Mouse (Mus musculus) midbrain, embryonic 16.5 days (tissue): ENCODE results near the gene Szrd1. TPM values are rescaled to one million over a fixed set of nuclear protein-coding genes. Genes with fewer than 3 reads are reported as not detected.
A peak's percentile ranks its signal among the peaks of the same experiment; 100 is the strongest.

Experiments
- ATAC-seq: fragments of 200-750 bp; cut with Nextera tagmentation; 2 replicates; pipeline ENCODE4 v1.8.0; 2017; ENCODE audit warnings: moderate TSS enrichment
- H3K27ac ChIP-seq: fragments of 300-500 bp; sonication (generic); 2 replicates; pipeline ENCODE4 v1.5.1; 2014; ENCODE audit warnings: mild to moderate bottlenecking, low read length, mixed read lengths
- H3K27me3 ChIP-seq: fragments of 300-500 bp; sonication (generic); 2 replicates; pipeline ENCODE4 v1.6.1; 2014; ENCODE audit warnings: low read depth, low read length, mixed read lengths; ENCODE audit not compliant: control insufficient read depth, insufficient read depth
- H3K36me3 ChIP-seq: fragments of 300-500 bp; sonication (generic); 2 replicates; pipeline ENCODE4 v1.6.1; 2014; ENCODE audit warnings: mild to moderate bottlenecking, low read length, moderate library complexity, mixed read lengths; ENCODE audit not compliant: control insufficient read depth, insufficient read depth
- H3K4me1 ChIP-seq: fragments of 300-500 bp; sonication (generic); 2 replicates; pipeline ENCODE4 v1.6.1; 2014; ENCODE audit warnings: mild to moderate bottlenecking, low read length, mixed read lengths; ENCODE audit not compliant: control insufficient read depth, insufficient read depth
- H3K4me2 ChIP-seq: fragments of 300-500 bp; sonication (generic); 2 replicates; pipeline ENCODE4 v1.6.1; 2014; ENCODE audit warnings: mild to moderate bottlenecking, low read length, mixed read lengths
- H3K4me3 ChIP-seq: fragments of 300-500 bp; sonication (generic); 2 replicates; pipeline ENCODE4 v1.5.1; 2014; ENCODE audit warnings: low read depth, mild to moderate bottlenecking, low read length, moderate library complexity, mixed read lengths
- H3K9ac ChIP-seq: fragments of 300-500 bp; sonication (generic); 2 replicates; pipeline ENCODE4 v1.6.1; 2014; ENCODE audit warnings: low read depth, low read length, mixed read lengths
- H3K9me3 ChIP-seq: fragments of 300-500 bp; sonication (generic); replicated peaks from 2 replicates; pipeline ENCODE4 v1.6.1; 2014; ENCODE audit warnings: mild to moderate bottlenecking, low read length, mixed read lengths; ENCODE audit not compliant: control insufficient read depth, poor library complexity, severe bottlenecking
- WGBS: fragments of 180-500 bp; shearing (Covaris S2); extraction: QIAGEN DNeasy Blood & Tissue Kit; methylation state at CpG from one replicate; pipeline ENCODE4 v1.1.7; 2014; 5-methylcytosine and 5-hydroxymethylcytosine counted together
- polyA plus RNA-seq: library from polyadenylated mRNA; unstranded; fragments of >200 nt; fragmentation: Nextera tagmentation; extraction: Ambion mirVana; gene quantifications from 2 replicates; pipeline ENCODE4 v1.2.1, GENCODE M21; 2015

The Szrd1 gene
- 24.5 and 25.1 TPM in 2 replicates for polyA plus RNA-seq

DNA sequence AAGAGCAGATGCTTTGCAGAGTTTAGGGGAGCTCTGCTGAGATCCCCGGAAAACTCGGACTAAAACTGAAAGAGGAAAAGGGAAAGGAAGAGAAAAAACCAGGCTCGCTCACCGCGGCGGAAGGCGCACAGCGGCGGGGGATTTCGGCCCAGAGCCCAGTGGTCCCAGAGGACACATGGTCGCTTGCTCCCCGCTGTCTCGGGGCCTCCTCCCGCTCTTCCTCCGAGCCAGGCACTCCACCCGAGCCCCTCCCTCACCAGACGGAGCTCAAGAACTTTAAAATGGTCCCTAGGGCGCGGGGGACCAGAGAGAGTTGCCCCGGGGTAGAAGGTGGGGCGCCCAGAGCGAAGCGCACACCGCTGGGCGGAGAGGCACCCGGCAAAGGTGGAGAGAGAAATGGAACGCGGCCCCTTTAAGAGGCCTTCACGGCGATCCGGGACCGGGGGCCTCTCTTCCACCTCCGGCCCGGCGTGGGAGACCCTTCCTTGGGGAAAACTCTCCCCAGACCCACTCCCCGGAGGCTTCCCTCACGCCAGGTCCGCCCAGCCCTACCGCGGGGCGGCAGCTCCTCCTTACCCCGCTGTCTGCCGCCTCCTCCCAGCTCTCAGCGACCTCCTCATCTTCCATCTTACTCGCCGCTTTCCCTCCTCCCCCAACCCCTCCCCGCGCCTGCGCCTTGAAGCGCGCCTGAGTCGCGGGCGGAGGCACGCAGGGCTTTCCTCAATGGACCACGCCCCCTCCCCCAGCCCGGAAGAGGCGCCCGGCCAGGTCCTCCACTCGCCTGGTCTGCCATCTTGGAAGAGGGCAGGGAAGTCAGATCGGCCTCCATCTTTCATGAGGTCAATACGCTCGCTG, at the start of gene Szrd1:
Gene Szrd1, minus strand, starts transcription at position 660 of the 855 bp plus-strand sequence.
- Histone ChIP-seq H3K4me1 (peaks cover 35% of the 10 kb centered on the region), H3K4me2 (peak within 1 kb of the TSS; percentile 91), H3K9me3 (no peaks in the 10 kb centered on the region), H3K9ac (peak within 1 kb of the TSS; percentile 91), H3K27ac (peak within 1 kb of the TSS; percentile 95), H3K4me3 (peak within 1 kb of the TSS; percentile 95), H3K36me3 (no peaks in the 10 kb centered on the region), H3K27me3 (no peaks in the 10 kb centered on the region)
- WGBS: under 1% methylated on average over 63 of the region's 63 CpGs
- ATAC-seq: peak; percentile 95

DNA sequence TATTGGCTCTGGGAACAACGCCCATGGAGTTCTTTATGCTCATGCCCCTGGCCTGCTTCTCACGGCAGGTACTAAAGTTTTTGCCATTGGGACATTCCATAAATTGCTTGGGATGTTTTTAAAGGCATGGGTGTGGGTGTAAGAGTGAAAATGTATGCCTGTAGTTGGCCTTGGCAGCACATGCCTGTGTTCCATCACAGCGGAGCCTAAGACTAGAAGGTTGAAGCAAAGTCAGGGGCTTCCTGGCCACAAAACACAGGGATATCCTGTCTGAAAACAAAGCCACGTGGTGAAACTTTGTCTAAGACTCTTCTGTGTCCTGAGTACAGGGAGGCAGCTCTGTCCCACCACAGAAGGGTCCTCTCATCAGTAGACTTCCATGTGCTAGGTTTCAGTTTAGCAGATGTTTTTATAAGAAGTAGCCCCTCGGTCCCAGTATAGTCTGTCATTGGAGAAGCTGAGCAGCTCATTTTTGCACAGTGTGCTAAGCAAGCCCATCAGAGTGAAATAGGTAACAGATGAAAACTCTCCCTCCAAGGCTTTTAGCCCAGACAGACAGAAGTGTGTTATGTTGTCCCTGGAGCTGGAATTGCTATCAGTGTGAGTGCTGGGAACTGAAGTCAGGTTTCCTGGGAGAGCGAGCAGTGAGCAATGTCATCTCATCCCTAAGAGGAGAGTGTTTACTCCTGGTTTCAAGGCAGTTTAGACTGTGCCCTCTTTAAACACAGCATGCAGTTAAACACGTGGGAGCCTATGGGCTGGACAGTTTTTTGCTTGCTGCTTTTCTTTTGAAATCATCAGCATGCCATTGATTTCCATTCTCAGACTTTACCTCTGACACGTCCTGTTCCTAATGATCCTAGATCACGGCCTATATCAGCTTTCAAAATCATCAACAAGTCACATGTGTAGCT, 47.6 kb upstream of the Szrd1 start:
- no peak overlapping the region for H3K27ac ChIP-seq
- ATAC-seq: no peak
- H3K4me2 ChIP-seq: no peak overlapping the region
- H3K4me1 ChIP-seq: no peaks in the 10 kb centered on the region
- WGBS: 82% methylated on average over 9 of the region's 9 CpGs
- H3K36me3 ChIP-seq: peaks cover under 1% of the 10 kb centered on the region; the same call in 1 of the 2 replicates
- no peaks in the 10 kb centered on the region for H3K9me3 ChIP-seq
- H3K4me3 ChIP-seq: no peak overlapping the region
- no peaks in the 10 kb centered on the region for H3K27me3 ChIP-seq
- H3K9ac ChIP-seq: no peak overlapping the region

DNA sequence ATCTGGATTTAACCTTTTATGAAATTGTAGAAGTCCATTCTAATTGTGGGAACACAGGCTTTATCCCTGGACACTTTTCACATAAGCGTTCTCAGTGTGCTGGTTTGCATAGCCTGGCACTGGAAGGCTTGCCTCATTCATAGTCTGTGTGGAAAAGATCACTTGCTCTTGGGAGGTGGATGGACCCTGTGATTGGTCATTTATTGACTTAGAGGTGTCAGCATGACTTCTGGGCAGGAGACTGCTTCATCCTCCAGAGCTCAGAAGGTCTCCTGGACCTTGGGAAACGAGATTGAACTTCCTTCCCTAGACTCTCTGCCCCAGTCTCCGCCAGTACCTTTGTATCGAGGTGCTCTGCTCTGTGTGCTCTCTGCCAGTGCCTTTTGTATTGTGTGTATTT, 44.9 kb upstream of the Szrd1 start:
- Histone ChIP-seq H3K4me1 (no peaks in the 10 kb centered on the region; the same call in 1 of the 2 replicates), H3K9ac (no peak overlapping the region), H3K27me3 (no peaks in the 10 kb centered on the region), H3K36me3 (0 out of 2 replicates have a peak, but pooled peaks cover 7% of the 10 kb centered on the region), H3K4me3 (no peak overlapping the region), H3K9me3 (no peaks in the 10 kb centered on the region), H3K4me2 (no peak overlapping the region), H3K27ac (no peak overlapping the region)
- WGBS: 95% methylated on average over 4 of the region's 4 CpGs
- ATAC-seq: no peak

DNA sequence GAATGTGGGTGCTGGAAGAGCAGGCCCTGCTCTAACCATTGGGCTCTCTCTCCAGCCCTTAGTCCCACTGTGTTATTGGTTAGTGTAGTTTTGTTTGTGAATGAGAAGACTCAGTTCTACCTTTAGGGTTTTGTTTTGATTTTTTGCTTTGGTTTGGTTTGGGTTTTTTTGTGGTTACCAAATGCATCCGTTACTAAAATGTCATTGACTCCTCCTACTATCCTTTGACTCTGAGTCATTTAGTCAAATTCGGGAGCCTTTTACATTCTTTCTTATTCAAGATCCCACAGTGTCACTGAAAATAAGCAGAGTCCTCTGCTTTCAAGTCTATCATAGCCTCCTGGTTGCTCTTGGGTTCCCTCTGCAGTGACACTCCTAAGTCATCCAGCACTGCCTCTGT, 44.4 kb upstream of the Szrd1 start:
- Histone ChIP-seq H3K9me3 (no peaks in the 10 kb centered on the region), H3K4me3 (no peak overlapping the region), H3K36me3 (0 out of 2 replicates have a peak, but pooled peaks cover 7% of the 10 kb centered on the region), H3K27me3 (no peaks in the 10 kb centered on the region), H3K27ac (no peak overlapping the region), H3K4me2 (no peak overlapping the region), H3K9ac (no peak overlapping the region), H3K4me1 (peaks cover 4% of the 10 kb centered on the region; the same call in 1 of the 2 replicates)
- no peak for ATAC-seq
- WGBS: 94% methylated on average over 2 of the region's 2 CpGs

DNA sequence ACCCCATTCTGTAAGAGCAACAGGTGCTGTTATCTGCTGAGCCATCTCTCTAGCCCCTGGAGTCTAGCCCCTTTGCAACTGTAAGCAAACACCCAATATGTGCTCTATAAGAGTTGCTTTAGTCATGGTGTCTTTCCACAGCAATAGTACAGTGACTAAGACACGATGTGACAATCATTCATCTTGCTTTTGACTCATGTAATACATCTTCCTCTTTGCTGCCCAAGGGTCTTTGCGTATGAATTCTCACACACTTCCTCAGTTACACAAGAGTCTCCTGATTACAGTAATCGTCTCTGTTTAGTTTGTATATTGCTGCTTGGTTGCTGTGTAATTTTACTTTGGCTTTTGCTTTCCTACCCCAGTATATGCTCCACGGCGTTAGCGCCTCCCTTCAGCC, 42.4 kb upstream of the Szrd1 start:
- Histone ChIP-seq H3K9ac (no peak overlapping the region), H3K36me3 (0 out of 2 replicates have a peak, but pooled peaks cover 7% of the 10 kb centered on the region), H3K27ac (no peak overlapping the region), H3K4me3 (no peak overlapping the region), H3K27me3 (no peaks in the 10 kb centered on the region), H3K4me1 (peaks cover 4% of the 10 kb centered on the region; the same call in 1 of the 2 replicates), H3K4me2 (no peak overlapping the region), H3K9me3 (no peaks in the 10 kb centered on the region)
- no peak for ATAC-seq
- WGBS: 98% methylated on average over 6 of the region's 6 CpGs

DNA sequence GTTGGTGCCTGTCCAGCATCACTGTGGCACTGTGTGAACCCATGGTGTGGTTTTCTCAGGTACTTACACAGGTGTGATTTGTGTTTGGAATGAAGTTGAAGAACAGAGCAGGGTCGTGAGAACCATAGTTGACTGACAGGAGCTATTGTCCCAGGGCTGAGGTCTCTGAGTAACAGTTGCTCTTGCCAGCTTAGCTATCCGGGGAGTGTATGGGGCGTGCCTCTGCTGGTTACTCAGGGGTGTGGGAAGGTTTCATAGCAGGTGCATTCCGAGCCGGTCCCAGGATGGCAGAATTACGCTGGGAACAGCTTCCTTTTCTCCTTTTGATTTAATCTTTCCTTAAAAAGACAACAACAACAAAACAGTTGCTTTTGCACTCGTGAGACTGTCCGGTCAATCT, 41.3 kb upstream of the Szrd1 start:
- Histone ChIP-seq H3K4me3 (no peak overlapping the region), H3K27ac (no peak overlapping the region), H3K4me1 (peaks cover 4% of the 10 kb centered on the region; the same call in 1 of the 2 replicates), H3K4me2 (no peak overlapping the region), H3K36me3 (0 out of 2 replicates have a peak, but pooled peaks cover 7% of the 10 kb centered on the region), H3K9ac (no peak overlapping the region), H3K27me3 (no peaks in the 10 kb centered on the region), H3K9me3 (no peaks in the 10 kb centered on the region)
- WGBS: 76% methylated on average over 8 of the region's 8 CpGs
- ATAC-seq: no peak

DNA sequence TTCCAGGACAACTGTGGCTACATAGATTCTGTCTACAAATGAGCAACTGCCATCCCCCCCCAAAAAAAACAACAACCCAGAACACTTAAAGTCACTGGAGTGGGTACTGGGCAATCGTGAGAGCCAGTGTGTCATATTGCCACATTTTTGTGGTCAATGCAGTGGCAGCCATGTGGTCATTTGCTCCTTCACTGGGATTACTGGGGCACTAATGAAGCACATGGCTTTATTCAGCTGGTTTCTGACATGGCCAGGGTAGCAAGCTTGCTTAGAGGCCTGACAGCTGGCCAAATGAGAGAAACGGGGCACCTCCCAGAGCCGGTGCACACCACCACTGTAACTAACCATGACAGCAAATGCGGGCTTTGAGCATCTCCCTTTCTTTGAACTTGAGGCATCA, 38.9 kb upstream of the Szrd1 start:
- H3K27ac ChIP-seq: no peak overlapping the region
- no peak for ATAC-seq
- H3K27me3 ChIP-seq: no peaks in the 10 kb centered on the region
- peaks cover 4% of the 10 kb centered on the region; the same call in 1 of the 2 replicates for H3K4me1 ChIP-seq
- no peak overlapping the region for H3K4me2 ChIP-seq
- H3K9ac ChIP-seq: no peak overlapping the region
- no peak overlapping the region for H3K4me3 ChIP-seq
- H3K36me3 ChIP-seq: peaks cover 7% of the 10 kb centered on the region; the same call in 1 of the 2 replicates
- 68% methylated on average over 4 of the region's 4 CpGs for WGBS
- no peaks in the 10 kb centered on the region for H3K9me3 ChIP-seq

DNA sequence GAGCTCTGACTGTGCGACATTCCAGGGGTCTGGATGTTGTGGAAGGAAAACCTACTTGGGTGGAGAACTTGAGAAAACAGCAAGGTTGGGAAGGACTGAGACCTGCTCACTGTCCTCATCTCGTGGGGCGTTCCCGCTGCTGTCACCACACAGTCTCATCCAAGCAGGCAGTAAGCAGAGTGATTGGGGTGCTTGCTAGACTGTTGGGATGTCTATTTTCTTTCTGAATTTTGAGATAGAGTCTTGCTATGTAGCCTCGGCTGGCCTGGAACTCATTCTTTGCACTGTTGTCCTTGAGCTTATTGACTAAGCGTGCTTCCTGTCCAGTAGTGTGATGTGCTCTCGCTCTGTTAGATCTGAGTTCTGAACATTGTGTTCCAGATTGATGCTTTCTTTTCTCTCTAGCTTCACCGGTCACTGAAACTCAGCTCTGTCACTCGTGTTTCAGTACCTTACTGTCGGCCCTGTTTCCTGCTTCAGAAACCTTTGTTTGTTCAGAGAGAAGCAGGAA, 36.8 kb upstream of the Szrd1 start:
- Histone ChIP-seq H3K4me3 (no peak overlapping the region), H3K36me3 (peaks cover 11% of the 10 kb centered on the region; the same call in 1 of the 2 replicates), H3K4me2 (no peak overlapping the region), H3K27ac (no peak overlapping the region), H3K9ac (no peak overlapping the region), H3K9me3 (no peaks in the 10 kb centered on the region), H3K27me3 (no peaks in the 10 kb centered on the region), H3K4me1 (peaks cover 4% of the 10 kb centered on the region; the same call in 1 of the 2 replicates)
- ATAC-seq: no peak
- WGBS: 87% methylated on average over 10 of the region's 10 CpGs
